Mouse (Mus musculus): Measurements from ENCODE around the gene March7.

DNA sequence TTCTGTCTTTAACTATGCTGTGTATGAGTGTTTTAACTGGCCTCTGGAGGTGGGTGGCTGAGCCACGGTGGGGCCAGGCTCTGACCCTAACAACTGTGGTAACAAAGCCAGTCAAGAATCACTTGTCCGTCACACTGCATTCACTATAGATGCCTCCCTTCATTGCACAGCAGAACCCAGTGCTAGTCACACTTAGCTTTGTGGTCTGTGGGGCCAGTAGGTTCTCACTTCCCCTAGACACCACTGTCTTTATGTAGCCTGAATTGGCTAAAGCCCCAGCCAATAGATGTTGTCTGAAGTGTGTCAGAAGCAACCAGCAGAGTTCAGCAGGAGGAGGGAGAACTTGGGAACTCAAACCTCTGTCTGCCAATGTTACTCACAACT is 37.2 kb upstream of the March7 start:
- no peak for TF ChIP-seq POLR2A (IDR thresholded peaks at IDR 0.05; ENCODE audit: borderline replicate concordance, low read depth, low read length)
- no peak for TF ChIP-seq CTCF (IDR thresholded peaks at IDR 0.05; ENCODE audit: low read depth, low read length)

All from bone marrow macrophage, adult 2 months (primary cell).